Mouse (Mus musculus): ENCODE measurements at regions not wholly inside any gene's neighbourhood (a gene's known extent, or its start where the extent isn't known, plus 50 kb on each side); places are given as distances from the start of the nearest gene placed in this dataset.

- no peak for DNase-seq (ENCODE audit: low spot score in 2 of 2)
Measured at GRCm38 (mm10) chr2:72541246-72541645, 65.3 kb downstream of the Cdca7 start.

- DNase-seq (ENCODE audit: low spot score in 2 of 2), result no peak
Measured at GRCm38 (mm10) chr2:72545453-72545852, 69.5 kb downstream of the Cdca7 start.

GRCm38 (mm10) chr2:72546476-72546875 lies 70.5 kb downstream of the Cdca7 start:
- no peak for DNase-seq (ENCODE audit: low spot score in 2 of 2)

- DNase-seq (ENCODE audit: low spot score in 2 of 2), result no peak
Measured at GRCm38 (mm10) chr2:72546963-72547362, 71.0 kb downstream of the Cdca7 start.

- DNase-seq (ENCODE audit: low spot score in 2 of 2), result no peak
Measured at GRCm38 (mm10) chr2:72551268-72551667, 75.3 kb downstream of the Cdca7 start.

GRCm38 (mm10) chr2:72554603-72555002 lies 78.6 kb downstream of the Cdca7 start:
- peak in 1 of 2 experiments; percentile 49 for DNase-seq (ENCODE audit: low spot score in 2 of 2)

- peak in 1 of 2 experiments; percentile 2 for DNase-seq (ENCODE audit: low spot score in 2 of 2)
Measured at GRCm38 (mm10) chr2:72555116-72555515, 79.2 kb downstream of the Cdca7 start.

GRCm38 (mm10) chr2:72555556-72555955 lies 79.6 kb downstream of the Cdca7 start:
- no peak for DNase-seq (ENCODE audit: low spot score in 2 of 2)

- no peak for DNase-seq (ENCODE audit: low spot score in 2 of 2)
Measured at GRCm38 (mm10) chr2:72556064-72556821, 80.3 kb downstream of the Cdca7 start.

GRCm38 (mm10) chr2:72557161-72557560 lies 81.2 kb downstream of the Cdca7 start:
- DNase-seq (ENCODE audit: low spot score in 2 of 2), result peak in 1 of 2 experiments; percentile 2

GRCm38 (mm10) chr2:72557565-72558260 lies 81.8 kb downstream of the Cdca7 start:
- no peak for DNase-seq (ENCODE audit: low spot score in 2 of 2)

GRCm38 (mm10) chr2:72561383-72561782 lies 85.4 kb downstream of the Cdca7 start:
- no peak for DNase-seq (ENCODE audit: low spot score in 2 of 2)

GRCm38 (mm10) chr2:72578322-72578721 lies 102.4 kb downstream of the Cdca7 start:
- no peak for DNase-seq (ENCODE audit: low spot score in 2 of 2)

- DNase-seq (ENCODE audit: low spot score in 2 of 2), result no peak
Measured at GRCm38 (mm10) chr2:72581136-72581535, 105.2 kb downstream of the Cdca7 start.

- DNase-seq (ENCODE audit: low spot score in 2 of 2), result no peak
Measured at GRCm38 (mm10) chr2:72588814-72589213, 112.9 kb downstream of the Cdca7 start.

GRCm38 (mm10) chr2:72592011-72592410 lies 116.1 kb downstream of the Cdca7 start:
- no peak for DNase-seq (ENCODE audit: low spot score in 2 of 2)

- DNase-seq (ENCODE audit: low spot score in 2 of 2), result no peak
Measured at GRCm38 (mm10) chr2:72596994-72597925, 121.3 kb downstream of the Cdca7 start.

- DNase-seq (ENCODE audit: low spot score in 2 of 2), result no peak
Measured at GRCm38 (mm10) chr2:72597941-72598340, 122.0 kb downstream of the Cdca7 start.

- no peak for DNase-seq (ENCODE audit: low spot score in 2 of 2)
Measured at GRCm38 (mm10) chr2:72600723-72601122, 124.8 kb downstream of the Cdca7 start.

- no peak for DNase-seq (ENCODE audit: low spot score in 2 of 2)
Measured at GRCm38 (mm10) chr2:72602152-72602551, 126.2 kb downstream of the Cdca7 start.

- DNase-seq (ENCODE audit: low spot score in 2 of 2), result no peak
Measured at GRCm38 (mm10) chr2:72612221-72612620, 136.3 kb downstream of the Cdca7 start.

- DNase-seq (ENCODE audit: low spot score in 2 of 2), result peak in 1 of 2 experiments; percentile 71
Measured at GRCm38 (mm10) chr2:72614256-72614655, 138.3 kb downstream of the Cdca7 start.

All from urinary bladder, adult 18-20 months (tissue).